Mouse (Mus musculus) thymus, adult 2 months (tissue): ENCODE results near the gene Smok2a. TPM values are rescaled to one million over a fixed set of nuclear protein-coding genes. Genes with fewer than 3 reads are reported as not detected.
"Not testable (repeated sequence)": the region's sequence is repeated elsewhere in the genome, so short reads cannot be mapped to it uniquely, and the experiment has no call there.

Experiments used
- DNase-seq: peaks from one replicate; pipeline ENCODE4 v3.0.0; 2021
- H3K27ac ChIP-seq: fragments of 200-500 bp; 2 replicates; pipeline ENCODE4 v1.5.1; 2012; ENCODE audit warnings: low read length, control low read depth; ENCODE audit not compliant: control insufficient read depth, insufficient read depth
- H3K27me3 ChIP-seq: fragments of 200-500 bp; 2 replicates; pipeline ENCODE4 v1.6.1; 2012; ENCODE audit warnings: mild to moderate bottlenecking, low read length, moderate library complexity, mixed read lengths; ENCODE audit not compliant: control insufficient read depth, insufficient read depth
- H3K36me3 ChIP-seq: fragments of 200-500 bp; 2 replicates; pipeline ENCODE4 v1.6.1; 2012; ENCODE audit warnings: mild to moderate bottlenecking, low read length, moderate library complexity; ENCODE audit not compliant: control insufficient read depth, insufficient read depth
- H3K4me1 ChIP-seq: fragments of 200-500 bp; replicated peaks from 2 replicates; pipeline ENCODE4 v1.6.1; 2012; ENCODE audit warnings: low read length; ENCODE audit not compliant: control insufficient read depth, insufficient read depth
- H3K4me3 ChIP-seq: fragments of 200-500 bp; 2 replicates; pipeline ENCODE4 v1.5.1; 2012; ENCODE audit warnings: mild to moderate bottlenecking, low read length, control low read depth, moderate library complexity; ENCODE audit not compliant: control insufficient read depth, insufficient read depth
- CTCF ChIP-seq: fragments of 200-500 bp; IDR thresholded peaks from 2 replicates; pipeline ENCODE4 v1.5.1; 2012; ENCODE audit warnings: mild to moderate bottlenecking, control low read depth, low read length, moderate library complexity, borderline replicate concordance; ENCODE audit not compliant: control insufficient read depth, poor library complexity, insufficient read depth; ENCODE audit errors: extremely low read depth
- POLR2A ChIP-seq: fragments of 200-500 bp; IDR thresholded peaks from 2 replicates; pipeline ENCODE4 v1.6.1; 2012; ENCODE audit warnings: mild to moderate bottlenecking, low read length, control low read depth, moderate library complexity; ENCODE audit not compliant: control insufficient read depth, poor library complexity, insufficient read depth; ENCODE audit errors: extremely low read depth
- WGBS: fragments of 180-500 bp; shearing (Covaris S2); methylation state at CpG from one replicate; pipeline ENCODE4 v1.1.7; 2018; 5-methylcytosine and 5-hydroxymethylcytosine counted together
- polyA plus RNA-seq: library from polyadenylated mRNA; depleted of rRNA; stranded (reverse); fragments of >200 nt; gene quantifications from 2 replicates; pipeline ENCODE4 v1.2.3, GENCODE M21; 2012

Gene Smok2a
- polyA plus RNA-seq, 1 experiment: not detected

- Histone ChIP-seq H3K27me3 (no peaks in the 10 kb centered on the region), H3K4me3 (no peak overlapping the region), H3K36me3 (no peaks in the 10 kb centered on the region), H3K4me1 (no peaks in the 10 kb centered on the region), H3K27ac (no peak overlapping the region)
- WGBS: 94% methylated on average over 2 of the region's 2 CpGs
- no peak for TF ChIP-seq CTCF
- no peak for TF ChIP-seq POLR2A
- DNase-seq: no peak
Observed at GRCm38 (mm10) chr17:13206491-13206890, 14.5 kb upstream of the Smok2a start.

GRCm38 (mm10) chr17:13208460-13208859 is 12.5 kb upstream of the Smok2a start:
- H3K27me3 ChIP-seq, H3K4me1 ChIP-seq, H3K27ac ChIP-seq, H3K4me3 ChIP-seq, DNase-seq, H3K36me3 ChIP-seq: not testable (repeated sequence)

- Histone ChIP-seq H3K4me3 (no peak overlapping the region), H3K27ac (no peak overlapping the region), H3K36me3 (no peaks in the 10 kb centered on the region), H3K27me3 (no peaks in the 10 kb centered on the region), H3K4me1 (no peaks in the 10 kb centered on the region)
- TF ChIP-seq CTCF (no peak), POLR2A (no peak)
- 74% methylated on average over 7 of the region's 7 CpGs for WGBS
- DNase-seq: no peak
Observed at GRCm38 (mm10) chr17:13212136-13212850, 8.7 kb upstream of the Smok2a start.

GRCm38 (mm10) chr17:13214169-13214568 is 6.8 kb upstream of the Smok2a start:
- TF ChIP-seq POLR2A (no peak), CTCF (no peak)
- WGBS: 62% methylated on average over 4 of the region's 4 CpGs

GRCm38 (mm10) chr17:13215595-13215994 is 5.4 kb upstream of the Smok2a start:
- WGBS: 89% methylated on average over 2 of the region's 2 CpGs
- Histone ChIP-seq H3K4me3 (no peak overlapping the region), H3K27me3 (no peaks in the 10 kb centered on the region), H3K4me1 (no peaks in the 10 kb centered on the region), H3K36me3 (no peaks in the 10 kb centered on the region), H3K27ac (no peak overlapping the region)
- TF ChIP-seq POLR2A (no peak), CTCF (no peak)
- DNase-seq: no peak

More at GRCm38 (mm10) chr17:13214169-13214568, 6.8 kb upstream of the Smok2a start:
- H3K36me3 ChIP-seq: no peaks in the 10 kb centered on the region
- no peaks in the 10 kb centered on the region for H3K4me1 ChIP-seq
- no peak for DNase-seq
- H3K4me3 ChIP-seq: no peak overlapping the region
- H3K27ac ChIP-seq: no peak overlapping the region
- no peaks in the 10 kb centered on the region for H3K27me3 ChIP-seq

- H3K36me3 ChIP-seq, H3K27ac ChIP-seq, H3K4me3 ChIP-seq, H3K4me1 ChIP-seq, DNase-seq, H3K27me3 ChIP-seq: not testable (repeated sequence)
- 95% methylated on average over 2 of the region's 2 CpGs for WGBS
Observed at GRCm38 (mm10) chr17:13221921-13222320, 933 bp downstream of the Smok2a start.

GRCm38 (mm10) chr17:13229957-13230356 is 9.0 kb downstream of the Smok2a start, which contains the start of gene Smok2b:
Gene Smok2b (plus strand): TSS chr17:13230257.
- DNase-seq, H3K4me3 ChIP-seq, H3K4me1 ChIP-seq, H3K36me3 ChIP-seq, H3K27me3 ChIP-seq, H3K27ac ChIP-seq: not testable (repeated sequence)
- 79% methylated on average over 2 of the region's 2 CpGs for WGBS

GRCm38 (mm10) chr17:13239461-13239860 is 18.5 kb downstream of the Smok2a start:
- not testable (repeated sequence) for H3K4me1 ChIP-seq, H3K27me3 ChIP-seq, H3K36me3 ChIP-seq, H3K4me3 ChIP-seq, H3K27ac ChIP-seq, DNase-seq
- WGBS: 84% methylated on average over 4 of the region's 4 CpGs

GRCm38 (mm10) chr17:13240807-13241727 is 20.1 kb downstream of the Smok2a start:
- not testable (repeated sequence) for H3K27me3 ChIP-seq, H3K4me3 ChIP-seq, H3K27ac ChIP-seq, DNase-seq, H3K4me1 ChIP-seq, H3K36me3 ChIP-seq
- WGBS: 89% methylated on average over 7 of the region's 13 CpGs
